Mouse (Mus musculus): Measurements from ENCODE around the gene BC030867. TPM values are rescaled to one million over a fixed set of nuclear protein-coding genes. Genes with fewer than 3 reads are reported as not detected.
A peak's percentile ranks its signal among the peaks of the same experiment; 100 is the strongest.

BC030867 gene
- total and polyA plus RNA-seq, 3 experiments = 20.0 to 51.7 (median 36.2) TPM

DNA sequence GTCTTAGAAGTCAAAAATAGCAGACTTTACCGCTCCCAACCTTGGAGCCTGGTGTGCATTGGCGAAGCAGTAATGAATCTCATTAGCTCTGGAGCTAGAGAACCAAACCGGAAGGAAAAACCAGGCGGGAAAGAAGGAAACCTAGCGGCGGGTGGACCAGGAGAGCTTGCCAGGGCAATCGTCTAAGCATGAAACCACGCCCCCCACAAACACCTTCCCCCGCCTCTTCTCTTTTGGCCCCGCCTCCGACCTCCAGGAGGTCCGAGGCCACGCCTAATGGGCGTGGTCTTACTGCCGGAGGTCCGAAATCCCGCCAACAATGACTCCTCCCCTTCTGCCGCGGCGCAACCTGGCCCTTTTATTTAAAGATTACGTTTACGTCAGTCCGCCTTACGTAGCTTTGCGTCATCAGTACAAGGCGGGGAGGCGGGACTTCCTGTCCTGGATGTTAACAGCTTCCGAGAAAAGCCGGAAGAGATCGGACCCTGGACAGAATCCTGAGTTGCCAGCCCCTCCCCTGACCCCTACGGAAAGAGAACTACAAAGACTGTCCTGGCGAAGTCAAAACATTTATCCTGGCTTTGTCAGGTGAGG lies 35.9 kb downstream of the BC030867 start, which contains the start of gene Tmub2:
Tmub2 (plus strand) TSS at position 431 of the 594 bp plus-strand sequence.
- DNase-seq (ENCODE audit: low read depth, low spot score) = peak; percentile 100
- Histone ChIP-seq H3K27me3 (ENCODE audit: control insufficient read depth in 1 of 2, insufficient read depth in 2 of 2, low read length in 2 of 2) (no peaks in the 10 kb centered on the region), H3K36me3 (ENCODE audit: control insufficient read depth in 1 of 2, insufficient read depth in 2 of 2, low read length in 2 of 2) (peaks cover 0 to 6% of the 10 kb centered on the region in 2 experiments; a peak in 2 of 4 replicates), H3K4me3 (ENCODE audit: control insufficient read depth in 1 of 2, insufficient read depth in 1 of 2, low read depth in 2 of 2, low read length in 2 of 2) (peak within 1 kb of the TSS; percentile 69 to 81), H3K27ac (ENCODE audit: control insufficient read depth, low read depth, low read length) (peak within 1 kb of the TSS; percentile 91), H3K4me1 (ENCODE audit: control insufficient read depth in 1 of 2, insufficient read depth in 2 of 2, low read length in 2 of 2) (peaks cover 0 to 3% of the 10 kb centered on the region in 2 experiments; a peak in 2 of 4 replicates), H3K79me2 (ENCODE audit: control insufficient read depth, insufficient read depth, low read length, poor library complexity) (peaks cover 9% of the 10 kb centered on the region), H3K9ac (ENCODE audit: control insufficient read depth, low read depth, low read length, poor library complexity, severe bottlenecking) (peak within 1 kb of the TSS; percentile 83), H3K9me3 (replicated peaks; ENCODE audit: insufficient read depth, low read length) (no peaks in the 10 kb centered on the region)
- TF ChIP-seq ELF1 (IDR thresholded peaks at IDR 0.05; ENCODE audit: low read depth, low read length) (peak; percentile 97), RCOR1 (IDR thresholded peaks at IDR 0.05; ENCODE audit: low read depth, low read length) (peak; percentile 8; the same call in 1 of the 2 replicates), UBTF (IDR thresholded peaks at IDR 0.05; ENCODE audit: borderline replicate concordance, insufficient read depth, low read depth, low read length) (no peak), CHD1 (IDR thresholded peaks at IDR 0.05; ENCODE audit: low read depth, low read length) (no peak), TBP (IDR thresholded peaks at IDR 0.05; ENCODE audit: low read depth, low read length) (peak; percentile 64), USF2 (IDR thresholded peaks at IDR 0.05; ENCODE audit: borderline replicate concordance in 1 of 2, insufficient read depth in 1 of 2, low read depth in 1 of 2, low read length in 2 of 2) (no peak), EP300 (IDR thresholded peaks at IDR 0.05; ENCODE audit: low read depth in 1 of 2, low read length in 2 of 2) (no peak), E2F4 (IDR thresholded peaks at IDR 0.05; ENCODE audit: borderline replicate concordance, low read depth, low read length) (peak; percentile 94), ZNF384 (IDR thresholded peaks at IDR 0.05; ENCODE audit: low read depth, low read length) (no peak), CTCF (IDR thresholded peaks at IDR 0.05 in 2 of 3, conservative IDR thresholded peaks at IDR 0.05 in 1 of 3; ENCODE audit: control insufficient read depth in 1 of 3, insufficient read depth in 1 of 3, low read depth in 2 of 3, low read length in 3 of 3, poor library complexity in 1 of 3, severe bottlenecking in 1 of 3) (no peak), NRF1 (IDR thresholded peaks at IDR 0.05; ENCODE audit: insufficient read depth, low read depth, low read length, poor library complexity, severe bottlenecking) (no peak), MYC (IDR thresholded peaks at IDR 0.05; ENCODE audit: low read depth, low read length) (no peak; the same call in 1 of the 2 replicates), JUND (IDR thresholded peaks at IDR 0.05; ENCODE audit: low read depth, low read length) (no peak), ZC3H11A (IDR thresholded peaks at IDR 0.05; ENCODE audit: low read depth, low read length) (no peak), TAL1 (IDR thresholded peaks at IDR 0.05; ENCODE audit: low read length) (no peak), MYB (IDR thresholded peaks at IDR 0.05; ENCODE audit: low read depth, low read length) (peak; percentile 64), USF1 (IDR thresholded peaks at IDR 0.05; ENCODE audit: low read depth, low read length) (no peak), ZKSCAN1 (IDR thresholded peaks at IDR 0.05; ENCODE audit: low read depth, low read length) (no peak), MAX (IDR thresholded peaks at IDR 0.05; ENCODE audit: low read length) (peak; percentile 64; the same call in 1 of the 2 replicates), GABPA (IDR thresholded peaks at IDR 0.05; ENCODE audit: low read depth, low read length) (peak; percentile 91; the same call in 1 of the 2 replicates), MAFK (IDR thresholded peaks at IDR 0.05; ENCODE audit: borderline replicate concordance, low read depth, low read length) (no peak), CHD2 (IDR thresholded peaks at IDR 0.05; ENCODE audit: low read length) (no peak), MEF2A (IDR thresholded peaks at IDR 0.05; ENCODE audit: extremely low read depth, insufficient replicate concordance, low read depth, low read length, poor library complexity, severe bottlenecking) (no peak), NELFE (IDR thresholded peaks at IDR 0.05; ENCODE audit: low read depth, low read length) (peak; percentile 51), POLR2AphosphoS5 (IDR thresholded peaks at IDR 0.05; ENCODE audit: borderline replicate concordance, low read depth, low read length) (no peak), TCF12 (IDR thresholded peaks at IDR 0.05; ENCODE audit: low read depth, low read length) (no peak; the same call in 1 of the 2 replicates), SIN3A (IDR thresholded peaks at IDR 0.05; ENCODE audit: low read length) (peak; percentile 93; the same call in 1 of the 2 replicates), ZMIZ1 (IDR thresholded peaks at IDR 0.05; ENCODE audit: low read depth, low read length) (no peak), POLR2A (IDR thresholded peaks at IDR 0.05; ENCODE audit: control insufficient read depth in 1 of 2, insufficient read depth in 1 of 2, low read depth in 1 of 2, low read length in 2 of 2, poor library complexity in 1 of 2) (peak in 1 of 2 experiments; percentile 76; a peak in 2 of 4 replicates), MXI1 (IDR thresholded peaks at IDR 0.05; ENCODE audit: low read depth, low read length) (no peak; the same call in none of the 2 replicates), HCFC1 (IDR thresholded peaks at IDR 0.05; ENCODE audit: low read depth, low read length) (peak; percentile 94), MAZ (IDR thresholded peaks at IDR 0.05; ENCODE audit: low read depth, low read length) (peak; percentile 83; the same call in 1 of the 2 replicates), KAT2A (conservative IDR thresholded peaks at IDR 0.05; ENCODE audit: low read depth, low read length) (peak; percentile 68; the same call in 1 of the 2 replicates), BHLHE40 (IDR thresholded peaks at IDR 0.05; ENCODE audit: borderline replicate concordance, low read depth, low read length) (no peak), GATA1 (IDR thresholded peaks at IDR 0.05; ENCODE audit: low read depth, low read length) (0 out of 2 replicates have a peak, but pooled peaks have one; percentile 33), SMC3 (IDR thresholded peaks at IDR 0.05; ENCODE audit: low read depth, low read length) (no peak)
